Mouse (Mus musculus) limb, embryonic 14.5 days (tissue): Measurements from ENCODE around the gene Zyg11b. TPM values are rescaled to one million over a fixed set of nuclear protein-coding genes. Genes with fewer than 3 reads are reported as not detected.

Experiments used
- ATAC-seq: fragments of 200-750 bp; cut with Nextera tagmentation; 2 replicates; pipeline ENCODE4 v1.8.0; 2017; ENCODE audit warnings: low read depth, moderate number of reproducible peaks, moderate TSS enrichment; ENCODE audit not compliant: low FRiP score
- DNase-seq: peaks from one replicate; pipeline ENCODE4 v3.0.0-alpha.2; 2015; ENCODE audit warnings: low spot score
- H3K27ac ChIP-seq: fragments of 300-500 bp; sonication (generic); replicated peaks from 2 replicates; pipeline ENCODE4 v1.5.1; 2014; ENCODE audit warnings: low read depth, mild to moderate bottlenecking, low read length, moderate library complexity, mixed read lengths
- H3K27me3 ChIP-seq: fragments of 300-500 bp; sonication (generic); 2 replicates; pipeline ENCODE4 v1.6.1; 2014; ENCODE audit warnings: low read length, mixed read lengths; ENCODE audit not compliant: control insufficient read depth, insufficient read depth
- H3K36me3 ChIP-seq: fragments of 300-500 bp; sonication (generic); 2 replicates; pipeline ENCODE4 v1.6.1; 2014; ENCODE audit warnings: mild to moderate bottlenecking, low read length, moderate library complexity, mixed read lengths; ENCODE audit not compliant: control insufficient read depth, insufficient read depth
- H3K4me1 ChIP-seq: fragments of 300-500 bp; sonication (generic); 2 replicates; pipeline ENCODE4 v1.6.1; 2014; ENCODE audit warnings: antibody characterized with exemption, low read length, mixed read lengths; ENCODE audit not compliant: control insufficient read depth, insufficient read depth
- H3K4me2 ChIP-seq: fragments of 300-500 bp; sonication (generic); replicated peaks from 2 replicates; pipeline ENCODE4 v1.6.1; 2014; ENCODE audit warnings: low read depth, mild to moderate bottlenecking, low read length, moderate library complexity; ENCODE audit not compliant: severe bottlenecking
- H3K4me3 ChIP-seq: fragments of 300-500 bp; sonication (generic); replicated peaks from 2 replicates; pipeline ENCODE4 v1.5.1; 2014; ENCODE audit warnings: low read length
- H3K9ac ChIP-seq: fragments of 300-500 bp; sonication (generic); 2 replicates; pipeline ENCODE4 v1.6.1; 2014; ENCODE audit warnings: mild to moderate bottlenecking, low read depth, low read length, moderate library complexity; ENCODE audit not compliant: severe bottlenecking
- H3K9me3 ChIP-seq: fragments of 300-500 bp; sonication (generic); 2 replicates; pipeline ENCODE4 v1.6.1; 2016; ENCODE audit warnings: low read length; ENCODE audit not compliant: control insufficient read depth
- POLR2A ChIP-seq: fragments of 200-500 bp; IDR thresholded peaks from 2 replicates; pipeline ENCODE4 v1.8.0; 2012; ENCODE audit warnings: inconsistent platforms, mild to moderate bottlenecking, moderate library complexity, borderline replicate concordance; ENCODE audit not compliant: insufficient read depth, insufficient read length; ENCODE audit errors: extremely low read depth
- WGBS: fragments of 180-500 bp; shearing (Covaris S2); extraction: QIAGEN DNeasy Blood & Tissue Kit; methylation state at CpG from one replicate; pipeline ENCODE4 v1.1.7; 2014; 5-methylcytosine and 5-hydroxymethylcytosine counted together
- polyA plus RNA-seq, 2 experiments: library from polyadenylated mRNA; depleted of rRNA in 1 of 2; stranded (reverse) in 1 of 2; unstranded in 1 of 2; fragments of >200 nt; fragmentation: Nextera tagmentation in 1 of 2; extraction: Ambion mirVana in 1 of 2; gene quantifications; 2 replicates each; pipeline versions ENCODE4 v1.2.1 to v1.2.3; 2012 to 2014

Gene Zyg11b
- polyA plus RNA-seq, 2 experiments: 14.7 to 14.9 TPM

DNA sequence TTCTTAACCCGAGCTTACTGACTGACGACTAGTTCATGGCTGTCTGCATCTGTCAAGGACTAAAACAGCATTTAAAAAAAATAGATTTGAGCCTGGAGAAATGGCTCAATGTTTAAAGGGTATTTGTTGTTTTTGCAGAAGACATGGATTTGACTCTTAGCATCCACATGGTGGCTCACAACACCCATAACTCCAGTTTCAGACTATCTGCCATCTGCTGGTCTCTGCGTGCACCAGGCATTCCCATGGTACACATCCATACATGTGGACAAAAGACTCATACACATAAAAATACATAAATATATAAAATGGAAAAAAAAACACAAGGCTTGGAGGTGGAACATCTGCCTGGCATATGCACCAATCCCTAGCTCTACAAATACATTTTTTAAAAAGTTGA, 51.6 kb downstream of the Zyg11b start:
- Histone ChIP-seq H3K9me3 (no peaks in the 10 kb centered on the region), H3K4me3 (no peak overlapping the region), H3K4me2 (no peak overlapping the region), H3K9ac (no peak overlapping the region), H3K36me3 (peaks cover 66% of the 10 kb centered on the region), H3K27ac (no peak overlapping the region), H3K4me1 (no peaks in the 10 kb centered on the region), H3K27me3 (no peaks in the 10 kb centered on the region)
- WGBS: 85% methylated on average over 3 of the region's 3 CpGs
- ATAC-seq: no peak
- no peak for DNase-seq
- no peak for TF ChIP-seq POLR2A

DNA sequence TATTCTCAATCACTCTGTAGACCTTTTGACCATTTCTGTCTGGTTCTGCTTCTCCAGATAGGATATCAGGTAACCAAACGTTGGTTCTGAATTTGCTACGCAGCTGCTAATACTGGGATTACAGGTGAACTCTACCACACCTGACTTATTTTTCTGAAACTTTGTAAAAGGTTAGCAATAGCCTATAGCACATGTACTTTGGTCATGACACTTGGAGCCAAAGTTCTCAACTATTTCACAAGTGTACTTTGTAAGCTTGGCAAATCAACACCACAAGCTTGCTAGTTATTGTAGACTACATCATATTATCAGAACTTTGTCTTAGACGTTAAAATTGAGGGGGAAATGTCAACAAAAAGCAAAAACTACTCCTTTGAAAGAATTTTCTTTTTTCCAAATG, 67.2 kb downstream of the Zyg11b start:
- Histone ChIP-seq H3K36me3 (peaks cover 70% of the 10 kb centered on the region), H3K4me2 (no peak overlapping the region), H3K27me3 (no peaks in the 10 kb centered on the region), H3K27ac (no peak overlapping the region), H3K9ac (no peak overlapping the region), H3K4me3 (no peak overlapping the region), H3K9me3 (no peaks in the 10 kb centered on the region), H3K4me1 (no peaks in the 10 kb centered on the region)
- WGBS: 91% methylated on average over 3 of the region's 3 CpGs
- DNase-seq (no peak), ATAC-seq (no peak)
- TF ChIP-seq POLR2A: no peak

DNA sequence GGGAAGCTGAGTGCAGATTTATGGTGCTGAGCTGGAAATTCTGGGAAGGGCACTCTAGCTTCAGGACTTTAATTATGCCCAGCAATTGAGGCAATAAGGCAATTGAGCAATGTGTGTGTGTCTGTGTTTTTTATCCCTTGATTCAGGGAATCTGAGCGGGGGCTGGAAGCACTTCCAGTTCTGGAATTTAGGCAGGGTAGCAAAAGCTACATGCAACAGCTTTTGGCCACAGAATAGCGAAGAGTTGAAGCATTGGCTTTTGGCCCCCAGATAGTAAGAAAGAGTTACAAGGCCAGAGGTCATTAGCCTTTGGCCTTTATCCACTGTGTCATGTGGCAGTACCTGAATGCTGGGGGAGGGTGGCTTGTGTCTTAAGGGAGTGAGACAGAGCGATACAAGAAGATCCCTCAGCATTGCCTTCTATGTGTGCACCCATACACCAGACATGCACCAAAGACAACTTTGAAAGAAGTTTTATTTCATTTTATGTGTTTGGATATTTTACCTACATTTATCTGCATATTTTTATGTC, 75.5 kb downstream of the Zyg11b start:
- Histone ChIP-seq H3K9ac (no peak overlapping the region), H3K4me2 (no peak overlapping the region), H3K27me3 (no peaks in the 10 kb centered on the region), H3K4me1 (no peaks in the 10 kb centered on the region), H3K27ac (no peak overlapping the region), H3K9me3 (no peaks in the 10 kb centered on the region), H3K4me3 (no peak overlapping the region), H3K36me3 (no peaks in the 10 kb centered on the region)
- no peak for TF ChIP-seq POLR2A
- DNase-seq: no peak
- no peak for ATAC-seq
- WGBS: 39% methylated on average over 3 of the region's 3 CpGs

DNA sequence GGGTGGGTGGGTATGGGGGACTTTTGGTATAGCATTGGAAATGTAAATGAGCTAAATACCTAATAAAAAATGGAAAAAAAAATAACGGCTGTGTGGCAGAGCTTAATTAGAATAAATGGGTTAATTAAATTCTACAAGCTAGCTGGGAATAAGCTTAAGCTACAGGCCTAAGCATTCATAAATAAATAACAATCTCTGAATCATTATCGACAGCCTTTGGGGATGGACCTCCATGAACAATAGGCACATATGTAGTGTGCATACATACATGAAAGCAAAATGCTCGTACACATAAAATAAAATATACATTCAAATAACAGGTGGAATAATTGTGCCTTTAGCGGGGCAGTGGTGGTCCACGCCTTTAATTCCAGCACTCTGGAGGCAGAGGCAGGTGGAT, 78.4 kb downstream of the Zyg11b start:
- ATAC-seq (no peak), DNase-seq (no peak)
- Histone ChIP-seq H3K9me3 (no peaks in the 10 kb centered on the region), H3K27ac (no peak overlapping the region), H3K27me3 (peaks cover 18% of the 10 kb centered on the region), H3K36me3 (no peaks in the 10 kb centered on the region), H3K4me1 (no peaks in the 10 kb centered on the region), H3K4me3 (no peak overlapping the region), H3K9ac (no peak overlapping the region), H3K4me2 (no peak overlapping the region)
- 82% methylated on average over 5 of the region's 5 CpGs for WGBS
- no peak for TF ChIP-seq POLR2A

DNA sequence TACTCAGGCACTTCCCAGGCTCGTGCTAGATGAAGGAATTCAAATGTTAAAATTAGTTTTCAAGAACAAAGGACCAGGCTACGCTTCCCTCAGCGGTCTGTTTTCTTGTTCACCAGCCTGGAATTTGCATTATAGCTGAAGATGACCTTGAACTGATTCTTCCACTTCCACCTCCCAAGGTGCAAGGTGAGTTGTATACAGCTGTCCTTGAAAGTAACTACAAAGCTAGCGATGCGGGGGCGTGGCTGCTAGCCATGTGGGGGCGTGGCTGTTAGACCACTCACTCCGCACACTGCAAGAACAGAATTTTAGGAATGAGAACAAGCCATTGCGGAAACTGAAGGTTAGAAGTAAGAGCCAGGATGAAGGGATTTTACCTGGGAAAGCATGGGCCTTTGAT, 81.9 kb downstream of the Zyg11b start:
- no peak overlapping the region; the same call in 1 of the 2 replicates for H3K4me2 ChIP-seq
- H3K4me1 ChIP-seq: no peaks in the 10 kb centered on the region
- DNase-seq (peak; percentile 31), ATAC-seq (no peak)
- H3K27me3 ChIP-seq: peaks cover 25% of the 10 kb centered on the region
- H3K36me3 ChIP-seq: no peaks in the 10 kb centered on the region
- no peak for TF ChIP-seq POLR2A
- H3K9me3 ChIP-seq: no peaks in the 10 kb centered on the region
- H3K27ac ChIP-seq: no peak overlapping the region
- H3K4me3 ChIP-seq: no peak overlapping the region
- no peak overlapping the region for H3K9ac ChIP-seq
- 8% methylated on average over 9 of the region's 9 CpGs for WGBS
